Mouse (Mus musculus) testis, adult 2 months (tissue): Measurements from ENCODE around the gene Dthd1.

ENCODE experiments used
- CTCF ChIP-seq: fragments of 200-500 bp; IDR thresholded peaks from 2 replicates; pipeline ENCODE4 v1.5.1; 2012; ENCODE audit warnings: low read depth, mild to moderate bottlenecking, inconsistent platforms, low read length, moderate library complexity; ENCODE audit not compliant: control insufficient read depth, insufficient read depth, insufficient replicate concordance
- POLR2A ChIP-seq: fragments of 200-500 bp; IDR thresholded peaks from 2 replicates; pipeline ENCODE4 v1.6.1; 2012; ENCODE audit warnings: low read depth, mild to moderate bottlenecking, inconsistent platforms, low read length, moderate library complexity; ENCODE audit not compliant: control insufficient read depth

GRCm38 (mm10) chr5:62864348-62864747, 50.7 kb downstream of the Dthd1 start:
- no peak for TF ChIP-seq CTCF
- TF ChIP-seq POLR2A, result no peak
